Mouse (Mus musculus) erythroid progenitor cell, adult 5-6 weeks (primary cell): ENCODE measurements around the gene Kif26a. TPM values are rescaled to one million over a fixed set of nuclear protein-coding genes. Genes with fewer than 3 reads are reported as not detected.

Source experiments
- ATAC-seq: replicated peaks from 2 replicates; pipeline ENCODE4 v1.8.0; 2016; ENCODE audit warnings: moderate number of reproducible peaks, mild to moderate bottlenecking, moderate TSS enrichment, inconsistent platforms; ENCODE audit not compliant: poor library complexity, low FRiP score, severe bottlenecking
- total RNA-seq, 2 experiments: library from RNA; stranded (forward) in 1 of 2; stranded (reverse) in 1 of 2; fragments of 150-400 nt in 1 of 2; fragments of 186-747, 209-891 nt in 1 of 2; gene quantifications; 2 replicates each; pipeline versions ENCODE4 v1.2.3 to v1.2.4; 2015 to 2017; ENCODE audit warnings: low replicate concordance in 2 of 2

The Kif26a gene
- total RNA-seq, 2 experiments from 2014 or later, result not detected

GRCm38 (mm10) chr12:112129300-112129856 is 16.6 kb upstream of the Kif26a start:
- ATAC-seq, result no peak

- ATAC-seq, result no peak
Observed at GRCm38 (mm10) chr12:112130161-112130860, 15.7 kb upstream of the Kif26a start.

- no peak for ATAC-seq
Observed at GRCm38 (mm10) chr12:112130957-112131356, 15.1 kb upstream of the Kif26a start.

DNA sequence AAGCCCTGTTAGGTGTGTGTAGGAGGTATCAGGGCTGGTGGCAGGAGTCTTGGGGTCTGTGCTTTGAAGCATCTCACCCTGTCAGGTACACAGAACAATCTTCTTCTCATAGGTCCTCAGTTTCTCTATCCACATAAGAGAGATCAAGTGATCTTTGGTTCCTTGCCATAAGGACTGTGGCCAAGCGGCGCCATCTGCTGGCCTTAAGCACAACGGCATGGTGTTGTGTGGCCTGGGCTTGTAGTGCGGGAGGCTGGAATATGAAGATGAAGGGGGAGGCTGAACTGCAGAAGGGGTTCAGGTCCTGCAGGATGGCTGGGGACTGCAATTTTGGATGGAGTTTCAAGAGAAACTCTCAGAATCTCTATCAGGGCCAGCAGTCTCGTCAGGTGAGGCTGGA is 5.8 kb upstream of the Kif26a start:
- ATAC-seq, result no peak

DNA sequence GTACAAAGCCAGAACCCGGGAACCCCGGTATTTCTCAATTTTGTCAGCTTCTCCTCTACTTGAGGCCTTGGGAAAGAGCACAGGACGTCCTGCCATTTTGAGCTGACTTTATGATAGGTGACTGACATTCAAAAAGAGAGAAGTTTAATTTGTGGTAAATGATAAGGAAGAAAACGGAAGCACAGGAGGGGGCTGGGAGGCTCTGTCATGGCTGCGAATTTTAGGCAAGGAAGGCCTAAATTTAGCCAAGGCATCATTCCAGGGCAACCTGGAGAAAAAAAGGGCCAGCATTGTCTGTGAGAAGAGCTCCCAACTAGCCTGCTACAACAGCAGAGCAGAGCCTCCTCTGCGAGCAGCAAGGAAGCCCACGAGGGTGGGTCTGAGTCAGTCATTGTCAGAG is 5.3 kb upstream of the Kif26a start:
- ATAC-seq, result no peak

DNA sequence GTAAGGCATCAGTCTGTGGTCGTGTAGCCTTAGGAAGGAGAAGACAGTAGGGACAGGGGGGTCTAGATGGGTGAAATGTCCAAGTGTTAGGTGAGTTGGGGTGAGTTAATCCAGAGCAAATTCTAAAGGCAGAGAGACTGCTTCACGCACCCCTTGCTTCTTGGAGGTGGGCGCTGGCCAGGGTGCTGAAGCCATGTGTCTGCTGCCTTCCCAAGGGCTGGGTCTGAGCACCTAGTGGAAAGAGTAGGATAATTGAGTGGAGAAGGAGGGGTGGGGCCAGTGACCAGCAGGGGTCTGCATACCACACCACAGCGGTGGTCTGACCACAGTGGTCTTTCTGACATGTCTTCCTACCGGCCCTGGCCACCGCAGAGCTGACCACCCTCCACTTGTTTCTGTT is 4.7 kb upstream of the Kif26a start:
- ATAC-seq, result no peak

DNA sequence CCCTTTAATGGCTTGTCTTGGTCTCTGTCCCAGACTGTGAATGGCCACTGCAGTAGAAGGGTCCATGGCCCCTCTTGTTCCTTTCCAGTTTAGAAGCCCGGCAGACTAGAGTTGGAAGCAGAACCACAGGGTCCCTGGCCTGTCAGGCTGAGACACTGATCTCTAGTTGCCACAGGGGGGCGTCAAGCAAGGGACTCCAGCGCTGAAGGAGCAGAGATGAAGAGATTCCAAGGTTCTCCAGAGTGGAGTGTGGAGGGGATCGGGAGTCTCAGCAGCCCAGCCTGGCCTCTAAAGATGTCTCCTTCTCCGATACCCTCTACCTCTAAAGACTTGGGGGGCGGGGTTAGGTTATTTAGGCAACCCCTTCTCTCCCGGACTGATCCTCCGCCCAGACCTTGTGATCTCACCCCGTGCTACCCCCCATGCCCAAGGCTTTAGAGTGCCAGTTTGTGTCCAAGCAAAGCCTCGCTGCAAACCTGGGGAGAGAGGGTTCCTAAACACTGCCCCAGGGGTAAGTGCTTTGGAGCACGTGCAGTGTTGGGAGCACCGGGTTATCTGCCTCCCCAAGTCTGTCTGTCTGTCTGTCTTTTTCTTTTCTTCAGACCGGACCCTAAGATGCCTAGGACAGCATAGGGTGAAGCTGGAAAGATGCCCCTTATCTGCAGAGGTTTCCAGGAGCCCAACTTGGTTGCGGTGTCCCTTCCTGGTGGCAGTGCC is 2.7 kb upstream of the Kif26a start:
- no peak for ATAC-seq

GRCm38 (mm10) chr12:112143833-112144201 is 2.2 kb upstream of the Kif26a start:
- no peak for ATAC-seq

DNA sequence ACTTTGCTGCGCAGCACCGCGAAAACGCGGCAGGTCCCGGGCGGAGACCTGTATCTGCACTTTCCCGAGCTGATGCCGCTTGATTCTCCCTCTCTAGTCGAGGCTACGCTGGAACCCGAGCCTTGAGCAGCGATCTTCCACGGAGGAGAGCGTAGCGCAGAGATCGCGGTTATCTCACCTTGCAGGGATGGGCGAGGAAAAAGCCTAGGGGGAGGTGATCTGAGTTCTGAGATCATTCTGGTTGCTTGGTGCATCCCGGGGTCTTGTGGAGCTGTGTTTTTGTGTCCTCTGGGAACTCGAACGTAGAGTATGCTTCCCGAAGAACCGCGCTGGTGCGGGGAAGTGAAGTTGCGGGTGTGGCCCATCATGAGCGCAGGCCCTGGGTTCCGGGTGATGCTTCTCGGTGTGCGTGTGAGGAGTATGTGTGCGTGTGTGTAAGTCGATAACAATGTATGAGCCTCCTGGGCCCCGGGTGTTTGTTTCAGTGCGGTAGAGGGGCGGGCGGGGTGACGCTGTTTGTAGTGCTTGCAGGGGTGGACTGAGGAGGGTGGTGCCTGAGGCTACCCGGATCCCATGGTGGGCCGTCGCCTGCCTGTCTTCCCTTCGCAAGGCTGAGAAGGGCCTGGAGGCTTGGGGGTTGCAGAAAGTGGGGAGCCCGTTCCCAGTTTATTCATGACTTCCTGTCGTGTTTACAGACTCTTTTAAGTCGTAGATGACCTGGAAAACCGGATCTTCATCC is 1.5 kb upstream of the Kif26a start:
- ATAC-seq, result no peak

GRCm38 (mm10) chr12:112145211-112145874 is 665 bp upstream of the Kif26a start:
- ATAC-seq, result no peak; the same call in 1 of the 2 replicates

DNA sequence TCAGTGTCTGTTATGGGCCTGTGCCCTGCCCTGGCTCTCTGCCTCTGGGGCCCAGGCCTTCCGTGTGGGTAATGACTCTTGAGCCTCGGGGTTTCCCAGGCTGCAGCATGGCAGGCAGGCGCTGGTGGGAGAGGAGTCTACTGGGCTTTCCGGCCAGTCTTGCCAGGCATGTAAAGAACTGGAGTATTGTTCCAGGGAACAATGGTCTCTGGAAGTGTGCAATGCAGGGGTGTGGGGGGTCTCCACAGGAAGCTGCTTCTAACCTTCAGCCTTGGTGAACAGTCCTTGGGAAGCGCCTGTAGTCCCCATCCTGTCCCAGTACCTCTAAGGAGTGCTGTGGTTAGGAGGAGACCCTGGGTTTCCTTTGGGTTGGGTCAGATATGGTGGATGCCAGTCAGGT is 1.4 kb downstream of the Kif26a start:
- no peak for ATAC-seq

GRCm38 (mm10) chr12:112150011-112150410 is 4.0 kb downstream of the Kif26a start:
- no peak for ATAC-seq

DNA sequence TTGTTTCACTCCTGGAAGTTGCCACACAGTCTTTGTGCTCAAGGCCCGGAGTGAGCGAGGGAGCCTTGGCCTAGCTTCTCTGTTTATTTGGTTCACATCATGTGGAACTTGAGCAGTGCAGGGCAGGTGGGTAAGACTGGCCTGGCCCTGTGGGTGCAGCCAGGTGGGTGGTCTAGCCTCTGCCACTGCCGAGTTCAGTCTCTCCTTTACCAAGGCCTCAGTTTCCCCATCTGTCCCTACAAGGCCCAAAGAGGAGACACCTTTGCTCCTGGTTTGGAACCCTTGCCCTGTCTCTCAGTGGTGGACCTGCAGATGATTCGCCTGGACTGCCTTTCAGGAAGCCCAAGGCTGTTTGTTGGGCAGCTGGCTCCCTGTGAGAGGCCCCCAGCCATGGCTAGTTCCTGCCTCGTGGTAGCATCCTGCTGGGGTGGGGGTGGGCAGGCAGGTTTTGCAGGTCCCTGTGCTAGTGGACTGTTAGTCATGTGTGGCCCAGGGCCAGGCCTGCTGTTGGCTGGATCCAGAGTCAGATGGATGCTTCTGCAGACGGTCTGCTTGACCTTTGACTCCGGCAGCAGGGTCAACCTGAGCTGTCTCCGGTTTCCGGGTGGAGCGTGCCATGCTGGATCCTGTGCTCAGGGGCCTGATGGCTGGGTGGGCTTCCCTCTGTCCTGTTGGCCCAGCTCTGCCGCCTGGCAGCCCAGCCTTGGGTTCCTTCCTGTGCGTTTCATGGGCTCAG is 5.4 kb downstream of the Kif26a start:
- ATAC-seq, result no peak

DNA sequence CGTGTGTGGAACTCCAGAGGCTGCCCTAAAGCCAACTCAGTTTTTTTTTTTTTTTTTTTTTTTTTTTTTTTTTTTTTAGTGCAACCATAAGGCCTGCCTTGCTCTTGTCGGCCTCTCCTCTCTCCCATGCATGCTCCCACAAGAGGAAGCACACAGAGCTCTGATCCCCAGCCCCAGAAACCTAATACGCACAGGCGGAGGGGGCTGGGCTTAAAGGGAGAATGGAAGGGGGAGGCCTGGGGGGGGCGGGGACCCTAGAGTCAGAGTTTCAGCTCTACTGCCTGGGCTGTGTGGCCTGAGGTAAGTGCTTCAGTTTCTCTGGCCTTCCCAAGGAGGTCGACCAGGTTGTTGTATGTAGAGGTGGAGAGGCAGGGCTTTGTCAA is 6.0 kb downstream of the Kif26a start:
- no peak for ATAC-seq

DNA sequence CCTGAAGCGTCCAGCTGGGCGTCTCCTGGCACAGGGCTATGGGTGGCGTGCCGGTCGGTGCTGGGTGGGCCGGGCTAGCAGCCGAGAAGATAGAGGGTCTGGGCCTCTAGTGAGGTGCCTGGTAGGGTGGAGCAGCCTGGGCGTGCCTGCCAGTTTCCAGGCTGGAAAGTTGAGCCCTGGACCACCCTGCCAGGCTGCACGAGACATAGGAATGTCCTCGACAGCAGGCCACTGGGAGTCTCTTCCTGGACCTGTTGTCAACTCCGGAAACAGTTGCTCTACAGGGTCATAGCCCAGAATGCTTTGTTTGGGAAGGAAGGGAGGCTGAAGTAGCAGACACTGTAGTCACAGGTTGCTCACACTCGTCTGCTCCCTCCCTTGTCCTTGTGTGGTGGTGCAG is 7.6 kb downstream of the Kif26a start:
- ATAC-seq, result no peak

DNA sequence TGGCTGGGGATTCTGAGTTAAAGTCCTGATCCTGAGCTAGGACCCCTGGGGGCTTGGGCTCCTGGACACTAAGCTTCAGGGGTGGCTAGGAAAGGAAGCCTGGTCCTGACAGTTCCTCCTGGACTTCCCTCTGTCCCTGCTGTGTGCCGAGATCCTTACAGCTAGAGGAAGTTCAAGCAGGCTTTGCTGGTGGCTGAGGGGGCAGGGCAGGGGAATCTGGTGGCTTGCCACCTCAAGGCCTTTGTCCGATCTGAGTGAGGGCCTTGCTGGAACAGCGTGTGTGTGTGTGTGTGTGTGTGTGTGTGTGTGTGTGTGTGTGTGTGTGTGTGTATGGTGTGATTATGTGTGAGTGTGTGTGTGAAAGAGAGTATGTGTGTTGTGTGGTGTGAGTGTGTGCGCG is 8.5 kb downstream of the Kif26a start:
- no peak for ATAC-seq

DNA sequence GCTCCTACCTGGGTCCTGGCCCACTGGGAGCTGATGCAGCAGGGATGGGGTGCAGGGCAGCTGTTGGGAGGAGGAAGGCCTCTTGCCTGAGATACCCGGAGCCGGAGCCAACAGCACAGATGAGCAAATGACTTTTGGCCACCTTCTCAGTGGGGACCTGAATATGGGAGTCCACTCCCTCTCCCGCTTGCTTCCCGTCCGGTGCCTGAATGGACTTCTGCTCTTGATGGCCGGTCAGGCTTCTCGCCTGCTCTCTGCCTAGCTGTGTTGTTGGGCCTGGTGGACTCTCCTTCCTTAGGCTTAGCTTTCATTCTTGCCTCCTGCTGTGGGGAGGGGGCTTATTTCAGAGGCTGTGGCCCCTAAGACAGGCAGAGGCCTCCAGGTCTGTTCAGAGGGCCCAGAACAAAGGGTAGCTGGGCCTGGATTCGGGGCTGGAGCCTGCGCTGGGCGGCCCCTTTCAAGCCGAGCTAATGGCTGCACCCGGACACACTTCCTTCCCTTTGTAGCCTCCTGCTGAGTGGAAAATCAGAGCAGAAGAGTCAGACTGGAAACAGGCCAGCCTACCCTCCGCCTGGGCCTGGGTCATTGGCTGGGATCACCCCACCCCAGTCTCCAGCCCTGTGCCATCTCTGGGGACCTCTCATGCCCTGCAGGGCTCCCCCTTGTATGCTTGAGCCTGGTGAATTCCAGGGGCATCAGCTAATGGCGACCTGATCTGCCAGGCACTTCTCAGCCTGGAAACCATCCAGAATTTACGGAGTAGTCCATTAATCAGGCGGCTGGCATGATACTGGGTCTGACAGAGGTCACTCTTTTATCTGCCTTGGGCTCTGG is 9.4 kb downstream of the Kif26a start:
- no peak for ATAC-seq

GRCm38 (mm10) chr12:112156804-112157203 is 10.8 kb downstream of the Kif26a start:
- ATAC-seq, result no peak

GRCm38 (mm10) chr12:112158246-112158645 is 12.2 kb downstream of the Kif26a start:
- ATAC-seq, result no peak
